Mouse (Mus musculus) subcutaneous adipose tissue, adult 2 months (tissue): ENCODE results near the gene Rcor2. TPM values are rescaled to one million over a fixed set of nuclear protein-coding genes. Genes with fewer than 3 reads are reported as not detected.

ENCODE experiments used
- polyA plus RNA-seq: library from polyadenylated mRNA; depleted of rRNA; stranded (reverse); fragments of >200 nt; gene quantifications from 2 replicates; pipeline ENCODE4 v1.2.3, GENCODE M21; 2012; ENCODE audit warnings: low replicate concordance; rRNA removed

The Rcor2 gene
- polyA plus RNA-seq, result 13.1 and 16.7 TPM in 2 replicates

DNA sequence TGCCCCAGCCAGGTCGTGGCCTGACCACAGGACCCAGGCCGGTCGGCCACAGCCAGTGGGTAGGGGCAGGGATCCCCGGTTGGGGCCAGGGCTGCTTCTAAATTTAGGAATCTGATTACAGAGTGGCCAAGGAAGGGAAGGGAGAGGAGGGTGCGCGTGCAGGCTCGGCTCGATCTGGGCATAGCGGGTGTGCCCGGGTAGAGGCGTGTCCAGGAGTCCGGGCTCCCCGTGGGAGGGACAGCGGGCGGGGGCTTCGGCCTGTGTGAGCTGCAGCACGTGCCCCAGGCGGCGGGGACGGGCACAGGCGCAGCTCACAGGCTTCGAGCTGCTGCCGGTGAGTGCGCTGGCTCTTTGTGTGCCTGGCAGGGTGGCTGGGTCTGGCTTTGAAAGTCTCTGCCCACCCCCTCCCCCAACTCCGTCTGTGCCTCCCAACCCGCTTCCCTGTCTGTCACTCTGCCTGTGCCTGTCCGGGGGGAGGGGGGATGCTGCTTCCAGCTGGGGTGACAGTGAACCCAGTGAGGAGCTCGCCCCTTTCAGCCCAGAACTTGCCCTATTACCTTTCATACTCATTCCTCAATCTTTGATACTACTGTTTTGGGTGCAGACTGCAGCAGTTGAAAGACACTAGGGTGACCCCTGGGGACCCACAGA, at the start of gene Rcor2:
TSS of gene Rcor2 (plus strand) at position 235 of the 651 bp plus-strand sequence.

DNA sequence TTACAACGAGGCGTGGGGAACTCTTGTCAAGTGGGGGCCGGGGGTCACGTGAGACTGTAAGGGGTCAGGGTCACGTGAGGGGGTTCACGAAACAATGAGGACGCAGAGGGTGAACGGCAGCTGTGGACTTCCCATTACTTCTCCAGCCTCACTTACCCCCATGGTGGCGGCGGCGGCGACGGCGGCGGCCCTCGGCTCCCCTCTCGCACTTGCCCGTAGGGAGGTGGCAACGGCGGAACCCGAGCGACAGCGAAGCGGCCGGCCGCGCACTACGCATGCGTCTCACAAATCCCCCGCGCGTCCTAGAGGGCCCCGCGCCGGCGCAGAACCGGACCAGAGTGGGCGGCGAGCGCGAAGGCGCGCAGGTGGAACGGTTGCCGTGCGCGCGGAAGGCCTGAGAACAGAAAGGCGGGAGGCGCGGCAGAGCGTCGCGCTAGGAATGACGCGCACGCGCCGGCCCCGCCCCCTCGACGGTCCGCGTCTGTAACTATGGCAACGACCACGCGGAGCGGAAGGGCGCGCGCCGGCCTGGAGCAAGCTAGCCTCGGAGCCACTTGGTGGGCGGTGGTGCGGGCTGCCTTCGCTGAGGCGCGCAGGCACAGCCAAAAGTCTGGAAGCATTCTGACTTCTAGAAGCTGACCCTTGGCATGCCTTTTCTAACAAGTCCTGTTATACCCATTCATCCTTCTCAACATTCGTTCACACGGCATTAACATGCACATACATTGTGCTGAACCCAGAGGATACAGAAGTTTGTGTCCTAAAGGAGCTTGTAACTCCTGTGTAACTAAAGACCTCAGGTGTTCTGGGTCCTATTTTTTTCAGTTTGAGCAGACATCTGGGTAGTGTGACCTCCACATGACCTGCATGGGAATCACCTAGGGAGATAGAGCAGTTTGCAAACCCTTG, 26.1 kb upstream of the Rcor2 start, which contains the start of gene Naa40:
TSS of gene Naa40 (minus strand) at position 402 of the 909 bp plus-strand sequence.

Other genes with a start within 250 kb of the Rcor2 start
- gene Fermt3, start 247.9 kb upstream of the Rcor2 start, polyA plus RNA-seq, result 15.6 and 20.8 TPM in 2 replicates
- 43.5 and 72.9 TPM in 2 replicates for gene Stip1, start 227.4 kb upstream of the Rcor2 start, polyA plus RNA-seq
- gene Macrod1, start 210.5 kb upstream of the Rcor2 start, polyA plus RNA-seq, result 29.4 and 43.1 TPM in 2 replicates
- 0.29 and 3.7 TPM in 2 replicates for gene Flrt1, start 161.6 kb upstream of the Rcor2 start, polyA plus RNA-seq
- 104 and 133 TPM in 2 replicates for gene Otub1, start 61.0 kb upstream of the Rcor2 start, polyA plus RNA-seq
- 1,853 and 2,406 TPM in 2 replicates for gene Cox8a, start 49.7 kb upstream of the Rcor2 start, polyA plus RNA-seq
- 22.4 and 33.9 TPM in 2 replicates for gene Naa40, start 26.1 kb upstream of the Rcor2 start, polyA plus RNA-seq
- gene Mark2, start 74.5 kb downstream of the Rcor2 start, polyA plus RNA-seq, result 58.0 and 85.6 TPM in 2 replicates
- 17.4 and 27.2 TPM in 2 replicates for gene Spindoc, start 115.7 kb downstream of the Rcor2 start, polyA plus RNA-seq
- gene 2700081O15Rik, start 150.3 kb downstream of the Rcor2 start, polyA plus RNA-seq, result 38.2 and 70.4 TPM in 2 replicates
- gene Rtn3, start 216.0 kb downstream of the Rcor2 start, polyA plus RNA-seq, result 121 and 206 TPM in 2 replicates
- gene Atl3, start 226.7 kb downstream of the Rcor2 start, polyA plus RNA-seq, result 40.7 and 44.2 TPM in 2 replicates